ENCODE assay signal across 16 mouse cellular contexts in the genomic region with DNA sequence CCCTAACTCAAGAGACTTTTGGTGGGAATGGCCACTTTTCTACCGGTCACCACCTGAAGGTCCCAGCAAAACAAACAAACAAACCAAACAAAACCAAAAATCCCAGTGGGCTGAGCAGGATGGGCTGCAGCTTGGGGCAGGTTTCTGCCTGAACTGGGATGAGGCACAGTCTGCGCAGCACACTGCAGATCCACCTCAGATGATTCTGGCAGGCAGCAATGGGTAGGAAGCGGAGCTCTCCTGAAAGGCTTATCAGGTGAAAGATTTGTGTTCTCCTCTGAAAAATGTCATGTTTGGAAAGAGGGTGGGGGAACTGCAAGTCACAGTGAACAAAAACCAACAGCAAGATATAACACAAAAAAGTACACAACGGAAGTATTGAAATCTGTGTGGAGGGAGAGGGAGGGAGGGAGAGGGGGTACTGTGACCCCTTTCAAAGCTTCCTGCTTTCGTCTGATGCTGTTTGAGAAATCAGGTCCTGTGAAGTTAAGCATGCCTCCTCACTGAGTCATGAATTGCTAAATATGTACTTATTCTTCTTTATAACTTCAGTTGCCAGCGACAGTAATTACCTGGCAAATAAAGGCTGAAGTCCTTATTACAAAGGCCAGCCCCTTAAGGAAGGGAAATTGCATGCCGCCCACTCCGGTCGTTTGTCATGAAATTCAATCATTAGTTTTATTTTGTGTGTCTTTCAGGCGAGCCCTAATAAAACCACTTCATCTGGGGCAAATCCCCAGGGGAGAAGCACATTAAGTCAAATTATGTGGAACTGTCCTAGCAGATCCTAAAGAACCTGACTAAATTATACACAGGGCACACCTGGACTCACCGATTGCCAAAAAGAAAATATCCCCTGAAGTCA.
DNase-seq lines count a peak whose midpoint lies in the region; ATAC-seq lines count a peak whose summit lies in the region.
"Had no signal": no experiment of that assay in that cellular context is flagged by ENCODE, and none has a peak within 500 bp of the region (broad histone marks: within the 10 kb centered on the region; RNA-seq: fewer than 3 reads in every experiment).

No protein-coding gene starts in this region.

- WGBS in lung, embryonic 15.5 days = 58% methylated on average over 11 of the region's 11 CpGs
- 60% methylated on average over 11 of the region's 11 CpGs for WGBS in embryonic facial prominence, embryonic 14.5 days
- WGBS in intestine, embryonic 15.5 days = 47% methylated on average over 11 of the region's 11 CpGs
- WGBS in stomach, embryonic 16.5 days = 54% methylated on average over 11 of the region's 11 CpGs
- WGBS in forebrain, embryonic 10.5 days = 84% methylated on average over 11 of the region's 11 CpGs
- WGBS in forebrain, embryonic 12.5 days = 61% methylated on average over 11 of the region's 11 CpGs

- H3K36me3 ChIP-seq in lung, embryonic 15.5 days = peaks cover 13% of the 10 kb centered on the region; the same call in 1 of the 2 replicates
- peaks cover 22% of the 10 kb centered on the region; the same call in 1 of the 2 replicates for H3K36me3 ChIP-seq in embryonic facial prominence, embryonic 14.5 days (ENCODE audit: control insufficient read depth, insufficient read depth, low read length)
- H3K36me3 ChIP-seq in intestine, embryonic 15.5 days = peaks cover 6% of the 10 kb centered on the region; the same call in 1 of the 2 replicates
- no peaks in the 10 kb centered on the region for H3K36me3 ChIP-seq in stomach, embryonic 16.5 days (ENCODE audit: control insufficient read depth, insufficient read depth, low read length)
- peaks cover 77% of the 10 kb centered on the region for H3K36me3 ChIP-seq in forebrain, embryonic 10.5 days (replicated peaks)
- H3K36me3 ChIP-seq in forebrain, embryonic 12.5 days (replicated peaks) = peaks cover 56% of the 10 kb centered on the region

- 0 out of 2 replicates have a peak, but pooled peaks cover 2% of the 10 kb centered on the region for H3K4me1 ChIP-seq in lung, embryonic 15.5 days
- H3K4me1 ChIP-seq in embryonic facial prominence, embryonic 14.5 days (ENCODE audit: control insufficient read depth, insufficient read depth, low read length) = no peaks in the 10 kb centered on the region
- peaks cover 5% of the 10 kb centered on the region; the same call in 1 of the 2 replicates for H3K4me1 ChIP-seq in intestine, embryonic 15.5 days (replicated peaks)
- peaks cover 4% of the 10 kb centered on the region; the same call in 1 of the 2 replicates for H3K4me1 ChIP-seq in stomach, embryonic 16.5 days (ENCODE audit: control insufficient read depth, insufficient read depth, low read length)
- peaks cover 6% of the 10 kb centered on the region for H3K4me1 ChIP-seq in forebrain, embryonic 10.5 days
- no peaks in the 10 kb centered on the region for H3K4me1 ChIP-seq in forebrain, embryonic 12.5 days
- H3K4me1 ChIP-seq: hindbrain, embryonic 12.5 days; liver, embryonic 13.5 days had no signal

- no peaks in the 10 kb centered on the region for H3K27me3 ChIP-seq in lung, embryonic 15.5 days
- no peaks in the 10 kb centered on the region for H3K27me3 ChIP-seq in embryonic facial prominence, embryonic 14.5 days (replicated peaks; ENCODE audit: control insufficient read depth, insufficient read depth, low read length)
- H3K27me3 ChIP-seq in intestine, embryonic 15.5 days (replicated peaks) = no peaks in the 10 kb centered on the region
- H3K27me3 ChIP-seq in stomach, embryonic 16.5 days (ENCODE audit: control insufficient read depth, insufficient read depth, low read length) = no peaks in the 10 kb centered on the region
- H3K27me3 ChIP-seq in forebrain, embryonic 10.5 days (ENCODE audit: poor library complexity, severe bottlenecking) = no peaks in the 10 kb centered on the region
- no peaks in the 10 kb centered on the region for H3K27me3 ChIP-seq in forebrain, embryonic 12.5 days
- H3K27me3 ChIP-seq: hindbrain, embryonic 12.5 days; liver, embryonic 13.5 days had no signal

- peak overlapping the region; percentile 89 for H3K27ac ChIP-seq in lung, embryonic 15.5 days
- no peak overlapping the region for H3K27ac ChIP-seq in embryonic facial prominence, embryonic 14.5 days (replicated peaks; ENCODE audit: low read depth, low read length)
- no peak overlapping the region for H3K27ac ChIP-seq in intestine, embryonic 15.5 days
- peak overlapping the region; percentile 71 for H3K27ac ChIP-seq in stomach, embryonic 16.5 days (ENCODE audit: low read length)
- no peak overlapping the region for H3K27ac ChIP-seq in forebrain, embryonic 10.5 days
- no peak overlapping the region for H3K27ac ChIP-seq in forebrain, embryonic 12.5 days
- H3K27ac ChIP-seq: hindbrain, embryonic 12.5 days; layer of hippocampus, adult 2 months; liver, embryonic 13.5 days had no signal

- peak overlapping the region; percentile 6; the same call in 1 of the 2 replicates for H3K4me2 ChIP-seq in lung, embryonic 15.5 days
- H3K4me2 ChIP-seq in embryonic facial prominence, embryonic 14.5 days (ENCODE audit: low read depth, low read length) = no peak overlapping the region
- no peak overlapping the region for H3K4me2 ChIP-seq in intestine, embryonic 15.5 days (replicated peaks)
- H3K4me2 ChIP-seq in stomach, embryonic 16.5 days (ENCODE audit: low read depth, low read length) = no peak overlapping the region
- no peak overlapping the region for H3K4me2 ChIP-seq in forebrain, embryonic 12.5 days
- H3K4me2 ChIP-seq: hindbrain, embryonic 12.5 days; liver, embryonic 13.5 days had no signal

- H3K9ac ChIP-seq in lung, embryonic 15.5 days = no peak overlapping the region
- no peak overlapping the region for H3K9ac ChIP-seq in embryonic facial prominence, embryonic 14.5 days (ENCODE audit: low read depth, low read length)
- no peak overlapping the region for H3K9ac ChIP-seq in intestine, embryonic 15.5 days
- no peak overlapping the region for H3K9ac ChIP-seq in stomach, embryonic 16.5 days (ENCODE audit: low read length)
- H3K9ac ChIP-seq in forebrain, embryonic 12.5 days = no peak overlapping the region
- H3K9ac ChIP-seq: hindbrain, embryonic 12.5 days; liver, embryonic 13.5 days had no signal

- no peak for ATAC-seq in lung, embryonic 15.5 days (ENCODE audit: borderline replicate concordance, extremely low read depth, low FRiP score, low TSS enrichment)
- no peak for ATAC-seq in embryonic facial prominence, embryonic 14.5 days (ENCODE audit: low read depth)
- ATAC-seq in intestine, embryonic 15.5 days = peak; percentile 58; the same call in 1 of the 2 replicates
- ATAC-seq in stomach, embryonic 16.5 days (ENCODE audit: insufficient read depth, low FRiP score) = peak; percentile 81
- ATAC-seq in forebrain, embryonic 12.5 days (ENCODE audit: low FRiP score) = no peak
- ATAC-seq: inflammation-experienced regulatory T-cells, adult 6 months had no signal

- H3K9me3 ChIP-seq in lung, embryonic 15.5 days = no peaks in the 10 kb centered on the region
- no peaks in the 10 kb centered on the region for H3K9me3 ChIP-seq in embryonic facial prominence, embryonic 14.5 days (ENCODE audit: control insufficient read depth, low read length)
- no peaks in the 10 kb centered on the region for H3K9me3 ChIP-seq in intestine, embryonic 15.5 days
- no peaks in the 10 kb centered on the region for H3K9me3 ChIP-seq in stomach, embryonic 16.5 days (replicated peaks; ENCODE audit: control insufficient read depth, low read length)
- no peaks in the 10 kb centered on the region for H3K9me3 ChIP-seq in forebrain, embryonic 10.5 days
- no peaks in the 10 kb centered on the region for H3K9me3 ChIP-seq in forebrain, embryonic 12.5 days
- H3K9me3 ChIP-seq: hindbrain, embryonic 12.5 days; liver, embryonic 13.5 days had no signal

- DNase-seq in lung, postnatal 14 days = no peak
- peak; percentile 39 for DNase-seq in embryonic facial prominence, embryonic 14.5 days (ENCODE audit: low spot score)
- DNase-seq in forebrain, embryonic 10.5 days (ENCODE audit: extremely low spot score, low spot score) = no peak
- DNase-seq: cerebellum, adult 11 months; cerebellum, postnatal 14 days; embryo, embryonic 11 days; gastrocnemius, postnatal 25 days; liver, embryonic 13.5 days; midbrain, embryonic 14.5 days had no signal

- no peak overlapping the region for H3K4me3 ChIP-seq in lung, embryonic 15.5 days
- no peak overlapping the region for H3K4me3 ChIP-seq in embryonic facial prominence, embryonic 14.5 days (ENCODE audit: low read depth, low read length)
- H3K4me3 ChIP-seq in intestine, embryonic 15.5 days (replicated peaks) = no peak overlapping the region
- H3K4me3 ChIP-seq in stomach, embryonic 16.5 days (replicated peaks; ENCODE audit: low read length) = no peak overlapping the region
- H3K4me3 ChIP-seq in forebrain, embryonic 10.5 days = no peak overlapping the region
- H3K4me3 ChIP-seq in forebrain, embryonic 12.5 days (replicated peaks) = no peak overlapping the region
- H3K4me3 ChIP-seq: hindbrain, embryonic 12.5 days; layer of hippocampus, adult 2 months; liver, embryonic 13.5 days had no signal

Comparison
In these comparisons a context has a peak if more than half of its experiments do, and no peak if none do; other contexts are left out.
1. ATAC-seq: peak in intestine, embryonic 15.5 days (single experiment) and stomach, embryonic 16.5 days (single experiment); none in lung, embryonic 15.5 days (single experiment), embryonic facial prominence, embryonic 14.5 days (single experiment) and forebrain, embryonic 12.5 days (single experiment).
2. H3K27ac ChIP-seq: peak in lung, embryonic 15.5 days (single experiment) and stomach, embryonic 16.5 days (single experiment); none in embryonic facial prominence, embryonic 14.5 days (single experiment), intestine, embryonic 15.5 days (single experiment), forebrain, embryonic 10.5 days (single experiment) and forebrain, embryonic 12.5 days (single experiment).